Mouse (Mus musculus) spleen, adult 2 months (tissue): ENCODE data around the gene Tas2r106.

Experiments used
- CTCF ChIP-seq: fragments of 200-500 bp; IDR thresholded peaks from 2 replicates; pipeline ENCODE4 v1.5.1; 2011; ENCODE audit warnings: mild to moderate bottlenecking, inconsistent platforms; ENCODE audit not compliant: insufficient read depth, insufficient read length, insufficient replicate concordance; ENCODE audit errors: extremely low read depth
- POLR2A ChIP-seq: fragments of 200-500 bp; IDR thresholded peaks from 2 replicates; pipeline ENCODE4 v1.6.1; 2011; ENCODE audit warnings: low read depth, low read length, inconsistent platforms

DNA sequence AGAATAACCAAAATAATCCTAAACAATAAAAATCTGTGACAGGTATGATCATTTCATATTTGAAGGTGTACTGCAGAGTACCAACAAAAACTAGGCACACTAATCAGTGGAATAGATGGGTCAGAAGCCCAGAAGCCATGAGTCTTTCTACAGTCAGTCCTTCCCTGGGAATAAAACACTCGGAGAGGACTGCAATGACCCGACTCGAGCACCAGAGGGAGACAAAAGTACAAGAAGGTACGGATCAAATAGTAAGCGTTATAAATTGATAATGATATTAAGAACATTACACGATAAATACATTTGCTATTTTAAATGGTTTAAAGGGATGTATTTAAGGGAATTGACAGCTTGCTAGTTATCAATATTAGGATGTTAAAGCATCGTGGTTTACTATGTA lies 34.1 kb upstream of the Tas2r106 start:
- TF ChIP-seq CTCF (no peak), POLR2A (no peak)
